Mouse (Mus musculus) CD8-positive naive resting alpha-beta T cell, adult 57 days (primary cell): ENCODE data around the gene Pten. TPM values are rescaled to one million over a fixed set of nuclear protein-coding genes. Genes with fewer than 3 reads are reported as not detected.

Experiments
- total RNA-seq: library from RNA; stranded (reverse); gene quantifications from one replicate; pipeline ENCODE4 v1.2.4, GENCODE M21; 2023

Pten gene
- total RNA-seq = 94.3 TPM

DNA sequence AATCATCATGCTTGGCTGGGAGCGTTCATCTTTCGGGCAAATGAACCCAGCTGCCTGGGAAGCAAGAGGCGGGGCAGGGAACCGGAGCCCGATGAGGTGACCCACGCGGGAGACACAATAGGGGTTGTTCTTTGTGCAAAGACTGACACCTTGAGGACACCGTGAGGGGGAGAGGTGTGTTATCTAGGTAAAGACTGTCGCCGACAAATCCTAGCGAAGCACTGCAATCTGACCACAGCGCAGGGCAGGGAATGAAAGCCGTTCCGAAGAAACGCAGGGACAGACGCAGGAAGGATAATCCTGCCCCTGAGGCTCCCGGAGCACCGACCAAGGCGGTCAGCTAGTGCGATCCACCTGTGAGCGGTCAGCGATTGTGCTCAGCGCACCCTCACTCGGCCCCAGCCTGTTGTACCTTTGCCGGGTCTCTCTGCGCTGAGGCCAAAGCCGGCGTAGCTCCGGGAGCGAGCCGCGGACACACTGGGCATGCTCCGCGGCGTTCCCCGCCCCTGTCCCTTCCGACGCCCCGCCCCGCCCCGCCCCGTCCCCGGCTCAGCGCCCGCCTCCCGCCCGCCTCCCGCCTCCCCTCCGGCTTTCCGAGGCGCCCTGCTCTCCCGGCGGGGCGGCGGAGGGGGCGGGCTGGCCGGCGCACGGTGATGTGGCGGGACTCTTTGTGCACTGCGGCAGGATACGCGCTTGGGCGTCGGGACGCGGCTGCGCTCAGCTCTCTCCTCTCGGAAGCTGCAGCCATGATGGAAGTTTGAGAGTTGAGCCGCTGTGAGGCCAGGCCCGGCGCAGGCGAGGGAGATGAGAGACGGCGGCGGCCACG, at the start of gene Pten:
Gene Pten, plus strand, starts transcription at position 598 of the 826 bp plus-strand sequence.

DNA sequence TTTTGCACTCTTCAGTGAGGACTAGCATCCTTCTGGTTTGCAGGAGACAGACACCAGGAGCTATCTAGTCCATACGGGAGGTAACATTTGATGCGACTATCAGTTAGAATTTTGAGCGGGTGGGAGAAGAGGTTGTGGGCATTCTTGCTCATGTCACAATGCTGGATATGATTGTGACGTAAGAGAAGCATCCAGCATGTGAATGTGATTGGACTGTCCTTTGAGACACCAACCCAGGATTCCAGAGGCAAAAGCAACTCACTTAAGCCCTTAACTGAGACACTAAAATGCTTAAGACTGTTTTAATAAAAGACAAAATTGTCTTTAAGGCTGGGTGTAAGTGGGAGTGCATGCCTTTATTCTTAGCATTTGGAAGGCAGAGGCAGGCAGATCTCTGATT, 17.6 kb upstream of the Pten start, which contains the start of gene Atad1:
Gene Atad1, minus strand, starts transcription at position 101 of the 400 bp plus-strand sequence.

Other genes with a start within 250 kb of the Pten start
- 0.34 TPM for gene Papss2, start 161.7 kb upstream of the Pten start, total RNA-seq
- 56.0 TPM for gene Atad1, start 17.7 kb upstream of the Pten start, total RNA-seq